Mouse (Mus musculus) liver, adult (tissue): Measurements from ENCODE around the gene Cox8a.

Experiments
- GATA4 ChIP-seq: IDR thresholded peaks from 2 replicates; pipeline ENCODE4 v1.6.1; 2014; ENCODE audit warnings: mild to moderate bottlenecking, low read length; ENCODE audit not compliant: insufficient replicate concordance

Gene Cox8a

GRCm38 (mm10) chr19:7217162-7217925, at the start of gene Cox8a:
Gene Cox8a (minus strand): TSS chr19:7217616.
- TF ChIP-seq GATA4 = no peak

- TF ChIP-seq GATA4 = no peak
Observed at GRCm38 (mm10) chr19:7266421-7266831, 49.0 kb upstream of the Cox8a start.

- no peak for TF ChIP-seq GATA4
Observed at GRCm38 (mm10) chr19:7265478-7266191, 48.2 kb upstream of the Cox8a start.

GRCm38 (mm10) chr19:7264766-7265331, 47.4 kb upstream of the Cox8a start:
- no peak for TF ChIP-seq GATA4

GRCm38 (mm10) chr19:7264088-7264765, 46.8 kb upstream of the Cox8a start:
- no peak for TF ChIP-seq GATA4

GRCm38 (mm10) chr19:7262592-7262991, 45.2 kb upstream of the Cox8a start:
- TF ChIP-seq GATA4 = no peak

- no peak for TF ChIP-seq GATA4
Observed at GRCm38 (mm10) chr19:7261964-7262363, 44.5 kb upstream of the Cox8a start.

- TF ChIP-seq GATA4 = no peak
Observed at GRCm38 (mm10) chr19:7261476-7261875, 44.1 kb upstream of the Cox8a start.

- TF ChIP-seq GATA4 = no peak
Observed at GRCm38 (mm10) chr19:7257881-7258280, 40.5 kb upstream of the Cox8a start.

GRCm38 (mm10) chr19:7246021-7246420, 28.6 kb upstream of the Cox8a start:
- TF ChIP-seq GATA4 = no peak

- TF ChIP-seq GATA4 = peak; percentile 33; the same call in 1 of the 2 replicates
Observed at GRCm38 (mm10) chr19:7240782-7241690, 23.6 kb upstream of the Cox8a start, which contains the start of gene Naa40. Gene Naa40 (minus strand): TSS chr19:7241183.

- TF ChIP-seq GATA4 = no peak
Observed at GRCm38 (mm10) chr19:7240291-7240690, 22.9 kb upstream of the Cox8a start.

- no peak for TF ChIP-seq GATA4
Observed at GRCm38 (mm10) chr19:7239574-7239973, 22.2 kb upstream of the Cox8a start.

GRCm38 (mm10) chr19:7236742-7237141, 19.3 kb upstream of the Cox8a start:
- TF ChIP-seq GATA4 = no peak
